Mouse (Mus musculus): ENCODE measurements around the gene Ccdc88a. TPM values are rescaled to one million over a fixed set of nuclear protein-coding genes. Genes with fewer than 3 reads are reported as not detected.

Gene Ccdc88a
- 19.5 and 21.8 TPM in 2 replicates for polyA plus RNA-seq (2015; fragmentation: Nextera tagmentation; extraction: Ambion mirVana)

DNA sequence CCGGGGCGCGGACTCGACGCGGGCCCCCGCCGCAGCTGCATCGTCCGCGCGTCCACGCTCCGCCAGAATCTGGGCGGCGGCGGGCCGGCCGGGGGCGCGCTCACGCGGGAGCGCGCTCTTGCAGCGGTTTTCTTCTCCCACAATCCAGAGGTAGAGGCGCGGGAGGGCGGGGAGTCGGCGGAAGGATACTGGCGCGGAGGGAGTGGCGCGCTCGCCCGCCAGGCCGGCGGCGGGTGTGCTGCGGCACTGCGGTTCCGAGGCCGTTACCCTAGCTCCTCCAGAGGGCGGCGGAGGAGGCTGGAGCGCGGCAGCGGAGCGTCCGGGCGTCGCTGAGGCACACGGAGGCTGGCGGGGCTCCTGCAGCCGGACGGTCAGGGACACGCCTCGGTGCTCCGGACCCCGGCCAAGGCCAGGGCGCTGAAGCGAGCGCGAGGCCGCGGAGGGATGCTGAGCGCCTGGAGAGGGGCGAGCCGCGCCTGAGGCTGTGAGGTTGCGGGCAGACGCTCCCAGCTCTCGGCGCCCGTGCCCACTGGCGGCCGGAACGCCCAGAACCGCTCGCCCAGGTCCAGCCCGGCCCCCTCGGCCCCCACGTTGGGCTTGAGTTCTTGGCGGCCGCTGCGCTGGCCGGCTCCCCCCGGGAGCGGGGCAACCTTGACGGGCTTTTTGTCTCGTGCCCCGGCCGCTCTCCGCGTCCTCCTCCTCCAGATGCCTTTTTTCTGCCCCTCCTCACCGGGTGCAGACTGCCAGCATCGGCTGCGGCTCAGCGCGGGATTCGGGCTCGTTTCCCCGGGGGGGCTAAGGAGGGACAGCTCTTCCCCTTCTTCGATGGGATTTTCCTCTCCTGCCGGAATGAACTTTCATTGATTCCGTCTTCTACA, at the start of gene Ccdc88a:
TSS of gene Ccdc88a (plus strand) at position 263 of the 878 bp plus-strand sequence.
- DNase-seq (ENCODE audit: low spot score): peak; percentile 95
- ATAC-seq (replicated peaks; ENCODE audit: low FRiP score, low read depth): peak; percentile 97
- Histone ChIP-seq H3K36me3 (ENCODE audit: insufficient read depth, low read length) (no peaks in the 10 kb centered on the region), H3K27ac (peak within 1 kb of the TSS; percentile 92), H3K9ac (ENCODE audit: low read depth, low read length) (peak within 1 kb of the TSS; percentile 87), H3K4me3 (replicated peaks; ENCODE audit: low read depth, low read length) (peak within 1 kb of the TSS; percentile 97), H3K4me2 (ENCODE audit: low read length) (peak within 1 kb of the TSS; percentile 76), H3K27me3 (ENCODE audit: insufficient read depth, low read length) (no peaks in the 10 kb centered on the region), H3K9me3 (replicated peaks; ENCODE audit: low read length) (no peaks in the 10 kb centered on the region), H3K4me1 (replicated peaks; ENCODE audit: insufficient read depth, low read length) (no peaks in the 10 kb centered on the region)
- under 1% methylated on average over 99 of the region's 107 CpGs for WGBS
- TF ChIP-seq CTCF (IDR thresholded peaks at IDR 0.05; ENCODE audit: low read depth): peak; percentile 46

GRCm38 (mm10) chr11:29335505-29335904, 38.0 kb upstream of the Ccdc88a start:
- WGBS: 74% methylated on average over 2 of the region's 2 CpGs
- H3K4me1 ChIP-seq (replicated peaks; ENCODE audit: insufficient read depth, low read length): no peaks in the 10 kb centered on the region
- H3K27me3 ChIP-seq (ENCODE audit: insufficient read depth, low read length): no peaks in the 10 kb centered on the region
- H3K4me2 ChIP-seq (ENCODE audit: low read length): no peak overlapping the region
- TF ChIP-seq CTCF (IDR thresholded peaks at IDR 0.05; ENCODE audit: low read depth): no peak
- DNase-seq (ENCODE audit: low spot score) (no peak), ATAC-seq (replicated peaks; ENCODE audit: low FRiP score, low read depth) (no peak)
- H3K9ac ChIP-seq (ENCODE audit: low read depth, low read length): no peak overlapping the region
- no peak overlapping the region for H3K4me3 ChIP-seq (replicated peaks; ENCODE audit: low read depth, low read length)
- no peak overlapping the region for H3K27ac ChIP-seq
- no peaks in the 10 kb centered on the region for H3K36me3 ChIP-seq (ENCODE audit: insufficient read depth, low read length)
- no peaks in the 10 kb centered on the region for H3K9me3 ChIP-seq (replicated peaks; ENCODE audit: low read length)

DNA sequence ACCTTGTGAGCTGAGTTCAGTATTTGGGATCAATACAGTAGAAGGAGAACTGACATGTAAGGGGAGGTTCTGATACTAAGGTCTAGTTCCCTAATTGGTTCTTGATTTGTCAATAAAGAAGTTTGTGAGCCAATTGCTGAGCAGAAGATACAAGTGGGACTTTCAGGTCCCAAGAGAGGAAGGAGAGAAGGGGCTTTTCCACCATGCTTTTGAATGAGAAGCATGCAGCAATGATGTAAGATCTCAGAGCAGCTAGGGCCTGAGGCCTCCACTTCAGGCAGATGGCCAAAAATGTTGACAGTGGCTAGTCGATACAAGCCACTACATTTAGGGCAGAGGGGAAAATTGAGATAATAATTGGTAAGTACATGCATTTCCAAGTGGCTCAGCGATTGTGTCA, 32.2 kb upstream of the Ccdc88a start:
- Histone ChIP-seq H3K4me2 (ENCODE audit: low read length) (no peak overlapping the region), H3K9me3 (replicated peaks; ENCODE audit: low read length) (no peaks in the 10 kb centered on the region), H3K4me1 (replicated peaks; ENCODE audit: insufficient read depth, low read length) (no peaks in the 10 kb centered on the region), H3K9ac (ENCODE audit: low read depth, low read length) (no peak overlapping the region), H3K27me3 (ENCODE audit: insufficient read depth, low read length) (no peaks in the 10 kb centered on the region), H3K36me3 (ENCODE audit: insufficient read depth, low read length) (no peaks in the 10 kb centered on the region), H3K4me3 (replicated peaks; ENCODE audit: low read depth, low read length) (no peak overlapping the region), H3K27ac (no peak overlapping the region)
- ATAC-seq (replicated peaks; ENCODE audit: low FRiP score, low read depth) (no peak), DNase-seq (ENCODE audit: low spot score) (no peak)
- TF ChIP-seq CTCF (IDR thresholded peaks at IDR 0.05; ENCODE audit: low read depth): no peak
- 72% methylated on average over 2 of the region's 2 CpGs for WGBS

- H3K27me3 ChIP-seq (ENCODE audit: insufficient read depth, low read length): no peaks in the 10 kb centered on the region
- no peak for ATAC-seq (replicated peaks; ENCODE audit: low FRiP score, low read depth)
Observed at GRCm38 (mm10) chr11:29344891-29345657, 28.4 kb upstream of the Ccdc88a start.

GRCm38 (mm10) chr11:29345673-29346286, 27.7 kb upstream of the Ccdc88a start:
- H3K9me3 ChIP-seq (replicated peaks; ENCODE audit: low read length): no peaks in the 10 kb centered on the region
- no peak overlapping the region for H3K27ac ChIP-seq
- H3K4me1 ChIP-seq (replicated peaks; ENCODE audit: insufficient read depth, low read length): no peaks in the 10 kb centered on the region
- no peak overlapping the region for H3K9ac ChIP-seq (ENCODE audit: low read depth, low read length)
- H3K4me2 ChIP-seq (ENCODE audit: low read length): no peak overlapping the region
- no peaks in the 10 kb centered on the region for H3K36me3 ChIP-seq (ENCODE audit: insufficient read depth, low read length)
- no peak for TF ChIP-seq CTCF (IDR thresholded peaks at IDR 0.05; ENCODE audit: low read depth)
- DNase-seq (ENCODE audit: low spot score) (no peak), ATAC-seq (replicated peaks; ENCODE audit: low FRiP score, low read depth) (no peak)
- H3K27me3 ChIP-seq (ENCODE audit: insufficient read depth, low read length): no peaks in the 10 kb centered on the region
- 70% methylated on average over 4 of the region's 4 CpGs for WGBS
- no peak overlapping the region for H3K4me3 ChIP-seq (replicated peaks; ENCODE audit: low read depth, low read length)

More at GRCm38 (mm10) chr11:29344891-29345657, 28.4 kb upstream of the Ccdc88a start:
- no peak for DNase-seq (ENCODE audit: low spot score)
- Histone ChIP-seq H3K27ac (no peak overlapping the region), H3K9ac (ENCODE audit: low read depth, low read length) (no peak overlapping the region), H3K4me3 (replicated peaks; ENCODE audit: low read depth, low read length) (no peak overlapping the region), H3K9me3 (replicated peaks; ENCODE audit: low read length) (no peaks in the 10 kb centered on the region), H3K4me1 (replicated peaks; ENCODE audit: insufficient read depth, low read length) (no peaks in the 10 kb centered on the region), H3K36me3 (ENCODE audit: insufficient read depth, low read length) (no peaks in the 10 kb centered on the region), H3K4me2 (ENCODE audit: low read length) (no peak overlapping the region)
- WGBS: 76% methylated on average over 4 of the region's 4 CpGs
- no peak for TF ChIP-seq CTCF (IDR thresholded peaks at IDR 0.05; ENCODE audit: low read depth)

DNA sequence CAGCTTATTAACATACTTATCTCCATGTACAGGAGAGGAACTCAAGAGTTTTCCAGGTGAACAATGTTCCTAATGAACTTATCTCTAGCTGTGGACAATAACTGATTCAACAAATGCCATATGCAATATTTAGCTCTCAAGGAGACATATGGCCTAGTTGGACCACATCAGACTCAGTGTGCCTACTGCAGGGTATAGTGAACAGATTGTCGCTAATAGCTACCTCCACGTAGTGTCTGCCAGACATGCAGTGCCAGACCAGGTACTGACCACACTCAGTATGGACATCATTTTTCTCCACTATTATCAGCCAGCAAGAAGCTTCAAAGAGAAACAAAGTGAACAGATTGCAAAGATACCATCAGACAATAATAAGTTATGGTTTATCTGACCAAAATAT, 22.6 kb upstream of the Ccdc88a start:
- Histone ChIP-seq H3K4me3 (replicated peaks; ENCODE audit: low read depth, low read length) (no peak overlapping the region), H3K27me3 (ENCODE audit: insufficient read depth, low read length) (no peaks in the 10 kb centered on the region), H3K9me3 (replicated peaks; ENCODE audit: low read length) (no peaks in the 10 kb centered on the region), H3K36me3 (ENCODE audit: insufficient read depth, low read length) (no peaks in the 10 kb centered on the region), H3K4me2 (ENCODE audit: low read length) (no peak overlapping the region), H3K4me1 (replicated peaks; ENCODE audit: insufficient read depth, low read length) (no peaks in the 10 kb centered on the region), H3K27ac (no peak overlapping the region), H3K9ac (ENCODE audit: low read depth, low read length) (no peak overlapping the region)
- 97% methylated on average over 2 of the region's 2 CpGs for WGBS
- ATAC-seq (replicated peaks; ENCODE audit: low FRiP score, low read depth): no peak
- TF ChIP-seq CTCF (IDR thresholded peaks at IDR 0.05; ENCODE audit: low read depth): no peak
- DNase-seq (ENCODE audit: low spot score): no peak

Data from kidney, postnatal 0 days (tissue).